Mouse (Mus musculus) neural tube, embryonic 12.5 days (tissue): ENCODE results near the gene Reep3. TPM values are rescaled to one million over a fixed set of nuclear protein-coding genes. Genes with fewer than 3 reads are reported as not detected.

Source experiments
- ATAC-seq: fragments of 200-750 bp; cut with Nextera tagmentation; 2 replicates; pipeline ENCODE4 v1.8.0; 2017; ENCODE audit warnings: low read depth, mild to moderate bottlenecking, moderate TSS enrichment, moderate library complexity; ENCODE audit not compliant: low FRiP score
- H3K27ac ChIP-seq: fragments of 300-500 bp; sonication (generic); 2 replicates; pipeline ENCODE4 v1.5.1; 2016
- H3K27me3 ChIP-seq: fragments of 300-500 bp; sonication (generic); replicated peaks from 2 replicates; pipeline ENCODE4 v1.6.1; 2016; ENCODE audit warnings: mild to moderate bottlenecking
- H3K36me3 ChIP-seq: fragments of 300-500 bp; sonication (generic); 2 replicates; pipeline ENCODE4 v1.6.1; 2016; ENCODE audit warnings: mild to moderate bottlenecking
- H3K4me1 ChIP-seq: fragments of 300-500 bp; sonication (generic); 2 replicates; pipeline ENCODE4 v1.6.1; 2016
- H3K4me2 ChIP-seq: fragments of 300-500 bp; sonication (generic); replicated peaks from 2 replicates; pipeline ENCODE4 v1.6.1; 2016; ENCODE audit warnings: mild to moderate bottlenecking
- H3K4me3 ChIP-seq: fragments of 300-500 bp; sonication (generic); 2 replicates; pipeline ENCODE4 v1.5.1; 2016
- H3K9ac ChIP-seq: fragments of 300-500 bp; sonication (generic); 2 replicates; pipeline ENCODE4 v1.6.1; 2016; ENCODE audit warnings: mild to moderate bottlenecking
- H3K9me3 ChIP-seq: fragments of 300-500 bp; sonication (generic); 2 replicates; pipeline ENCODE4 v1.6.1; 2016; ENCODE audit warnings: mild to moderate bottlenecking
- WGBS: fragments of 180-500 bp; shearing (Covaris S2); methylation state at CpG from one replicate; pipeline ENCODE4 v1.1.7; 2016; 5-methylcytosine and 5-hydroxymethylcytosine counted together
- polyA plus RNA-seq: library from polyadenylated mRNA; unstranded; fragments of >200 nt; fragmentation: Nextera tagmentation; extraction: Ambion mirVana; gene quantifications from 2 replicates; pipeline ENCODE4 v1.2.1, GENCODE M21; 2016

Gene Reep3
- polyA plus RNA-seq, 1 experiment from 2014 or later: 57.5 TPM

DNA sequence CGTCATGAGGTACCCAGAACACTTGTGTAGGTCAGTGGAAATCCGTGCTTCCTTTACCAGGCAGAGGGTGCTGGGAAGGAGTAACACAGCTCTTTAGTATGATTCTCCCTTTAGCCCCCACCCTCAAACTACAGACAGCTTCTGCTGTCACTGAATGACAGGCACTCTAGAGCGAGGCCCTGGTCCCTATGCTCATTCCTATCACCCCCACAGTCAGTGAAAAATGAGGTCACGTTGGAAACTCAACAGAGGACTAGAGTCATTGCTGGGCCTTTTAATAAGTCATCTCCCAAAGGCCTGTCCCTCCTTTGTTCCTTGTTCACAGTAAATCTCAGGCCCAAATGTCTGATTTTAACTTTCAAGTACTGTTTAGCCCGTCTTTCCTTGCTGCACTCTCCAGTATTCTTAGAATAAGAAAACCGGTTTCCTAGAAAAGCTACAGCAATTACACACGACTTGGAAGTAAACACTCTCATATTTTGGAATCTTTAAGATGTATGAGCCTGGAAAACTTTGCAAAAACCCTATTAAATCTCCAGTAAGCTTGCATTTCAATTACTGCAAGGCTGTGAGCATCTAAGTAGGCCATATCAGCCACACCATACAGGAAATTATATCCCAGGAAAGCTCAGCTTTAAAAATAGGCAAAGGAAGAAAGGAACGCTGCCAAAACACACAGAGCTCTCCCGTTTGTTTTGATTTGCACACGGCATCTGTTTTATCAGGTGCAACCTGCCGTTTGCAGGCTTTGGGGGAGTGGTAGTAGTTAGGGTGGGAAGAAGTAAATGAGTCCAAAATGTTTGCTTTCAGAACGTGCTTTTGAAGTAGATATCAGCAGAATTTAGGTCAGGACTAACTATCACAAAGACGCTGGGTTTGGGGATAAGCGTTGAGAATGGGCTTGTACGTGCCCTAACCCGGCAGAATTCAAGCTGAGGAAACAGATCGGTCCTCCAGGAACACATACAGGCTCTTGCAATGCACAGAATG lies 40.6 kb downstream of the Reep3 start:
- ATAC-seq: no peak
- Histone ChIP-seq H3K27me3 (no peaks in the 10 kb centered on the region), H3K9me3 (no peaks in the 10 kb centered on the region), H3K4me1 (peaks cover 17% of the 10 kb centered on the region), H3K9ac (no peak overlapping the region), H3K4me3 (no peak overlapping the region), H3K27ac (no peak overlapping the region), H3K36me3 (no peaks in the 10 kb centered on the region), H3K4me2 (no peak overlapping the region)
- 67% methylated on average over 17 of the region's 17 CpGs for WGBS

DNA sequence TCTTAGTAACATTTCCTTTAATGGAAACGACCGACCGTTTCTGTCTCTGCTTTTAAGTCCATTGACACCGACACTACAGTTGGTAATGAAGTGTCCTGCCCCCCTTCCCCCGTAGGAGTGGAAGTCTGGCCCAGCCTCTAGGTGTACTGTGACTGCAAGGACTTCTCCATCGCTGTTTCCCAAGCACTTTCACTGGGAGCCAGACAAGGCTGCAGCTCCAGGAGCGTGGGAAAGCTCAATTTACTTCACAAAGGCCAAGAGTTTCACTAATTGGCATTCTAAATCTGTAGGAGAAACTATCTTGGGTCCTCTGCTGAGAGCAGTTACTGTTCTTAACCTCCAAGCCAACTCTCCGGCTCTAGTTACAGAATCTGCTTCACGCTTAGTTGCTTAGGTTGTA lies 43.3 kb downstream of the Reep3 start:
- H3K4me1 ChIP-seq: peaks cover 19% of the 10 kb centered on the region
- H3K36me3 ChIP-seq: no peaks in the 10 kb centered on the region
- no peak overlapping the region for H3K9ac ChIP-seq
- H3K27ac ChIP-seq: no peak overlapping the region
- ATAC-seq: peak; percentile 69; the same call in 1 of the 2 replicates
- H3K27me3 ChIP-seq: no peaks in the 10 kb centered on the region
- 21% methylated on average over 9 of the region's 9 CpGs for WGBS
- H3K4me3 ChIP-seq: no peak overlapping the region
- H3K9me3 ChIP-seq: no peaks in the 10 kb centered on the region
- H3K4me2 ChIP-seq: no peak overlapping the region

DNA sequence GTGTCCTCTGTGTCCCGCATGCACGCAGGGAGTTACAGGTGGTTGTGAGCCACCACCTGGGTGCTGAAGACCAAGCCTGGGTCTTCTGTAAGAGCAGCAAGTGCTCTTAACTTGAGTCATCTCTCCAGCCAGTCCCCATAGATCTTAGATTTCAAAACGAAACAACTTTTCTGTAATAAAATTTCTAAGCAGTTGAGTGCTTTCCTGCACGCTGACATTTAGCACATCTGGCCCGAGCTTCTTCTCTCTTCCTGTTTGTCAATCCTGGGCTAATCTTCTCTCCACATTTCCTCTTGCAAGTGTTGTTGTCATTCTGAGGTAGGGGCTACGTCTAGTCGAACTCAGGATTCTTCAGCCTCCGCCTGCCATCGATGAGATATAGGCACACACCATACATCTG lies 44.3 kb downstream of the Reep3 start:
- peaks cover 19% of the 10 kb centered on the region for H3K4me1 ChIP-seq
- WGBS: 82% methylated on average over 9 of the region's 9 CpGs
- H3K27me3 ChIP-seq: no peaks in the 10 kb centered on the region
- H3K4me3 ChIP-seq: no peak overlapping the region
- H3K4me2 ChIP-seq: no peak overlapping the region
- no peak overlapping the region for H3K9ac ChIP-seq
- no peaks in the 10 kb centered on the region for H3K36me3 ChIP-seq
- no peak overlapping the region for H3K27ac ChIP-seq
- H3K9me3 ChIP-seq: no peaks in the 10 kb centered on the region
- ATAC-seq: no peak

DNA sequence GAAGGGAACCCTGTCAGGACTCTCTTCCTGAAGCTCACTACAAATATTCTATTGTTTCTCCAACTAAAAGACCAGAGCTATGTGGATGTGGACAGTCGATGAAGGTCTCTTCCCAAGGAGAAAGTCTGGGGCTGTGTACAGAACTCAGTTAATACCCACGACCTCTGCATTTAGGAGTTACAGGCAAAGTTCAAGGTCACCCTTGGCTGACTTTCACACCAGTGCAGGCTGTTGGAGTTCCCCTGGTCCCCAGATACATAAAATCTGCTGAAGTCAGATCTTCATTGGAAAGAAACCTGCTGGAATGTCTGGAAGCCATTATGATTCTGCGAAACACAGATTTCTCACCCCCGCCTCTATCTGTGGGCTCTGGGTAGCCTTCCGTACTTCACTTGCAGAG lies 45.3 kb downstream of the Reep3 start:
- ATAC-seq: no peak
- no peak overlapping the region for H3K9ac ChIP-seq
- H3K9me3 ChIP-seq: no peaks in the 10 kb centered on the region
- H3K4me2 ChIP-seq: no peak overlapping the region
- no peak overlapping the region for H3K27ac ChIP-seq
- H3K4me1 ChIP-seq: peaks cover 19% of the 10 kb centered on the region
- WGBS: 71% methylated on average over 5 of the region's 5 CpGs
- H3K4me3 ChIP-seq: no peak overlapping the region
- no peaks in the 10 kb centered on the region for H3K36me3 ChIP-seq
- no peaks in the 10 kb centered on the region for H3K27me3 ChIP-seq

DNA sequence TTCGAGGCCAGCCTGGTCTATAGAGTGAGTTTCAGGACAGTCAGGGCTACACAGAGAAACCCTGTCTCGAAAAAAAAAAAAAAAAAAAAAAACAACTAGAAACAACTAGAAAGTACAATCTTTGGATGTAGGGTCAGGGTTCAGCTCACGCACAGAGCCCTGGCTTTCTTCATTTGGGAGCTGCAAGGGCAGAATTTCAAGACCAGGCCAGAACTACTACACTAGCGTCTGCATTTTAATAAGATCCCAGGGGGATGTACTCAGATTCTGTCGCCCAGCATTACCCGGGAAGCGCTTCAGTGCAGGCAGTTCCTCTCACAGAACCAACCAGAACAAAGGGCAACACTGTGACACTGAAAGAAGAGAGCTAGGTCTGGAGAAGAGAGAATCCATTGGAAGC lies 46.0 kb downstream of the Reep3 start:
- ATAC-seq: no peak
- WGBS: 80% methylated on average over 6 of the region's 7 CpGs
- no peaks in the 10 kb centered on the region for H3K27me3 ChIP-seq
- no peak overlapping the region for H3K9ac ChIP-seq
- peaks cover 17% of the 10 kb centered on the region for H3K4me1 ChIP-seq
- H3K4me2 ChIP-seq: no peak overlapping the region
- H3K4me3 ChIP-seq: no peak overlapping the region
- H3K36me3 ChIP-seq: no peaks in the 10 kb centered on the region
- no peak overlapping the region for H3K27ac ChIP-seq
- no peaks in the 10 kb centered on the region for H3K9me3 ChIP-seq

DNA sequence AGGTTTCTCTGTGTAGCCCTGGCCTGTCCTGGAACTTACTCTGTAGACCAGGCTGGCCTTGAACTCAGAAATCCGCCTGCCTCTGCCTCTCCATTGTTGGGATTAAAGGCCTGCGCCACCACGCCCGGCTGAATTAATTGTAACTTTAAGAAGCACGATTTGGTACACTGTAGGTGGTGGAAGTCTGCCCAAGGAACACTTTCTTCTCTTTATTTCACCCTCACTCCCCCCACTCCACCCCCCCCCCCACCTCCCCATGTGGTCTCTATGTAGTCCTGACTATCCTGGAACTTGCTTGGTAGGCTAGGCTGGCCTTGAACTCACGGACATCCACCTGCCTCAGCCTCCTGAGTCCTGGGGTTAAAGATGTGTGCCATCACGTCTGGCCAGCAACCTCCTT lies 47.1 kb downstream of the Reep3 start:
- no peaks in the 10 kb centered on the region for H3K36me3 ChIP-seq
- 93% methylated on average over 7 of the region's 7 CpGs for WGBS
- no peak overlapping the region for H3K9ac ChIP-seq
- H3K4me1 ChIP-seq: peaks cover 22% of the 10 kb centered on the region
- no peak for ATAC-seq
- no peaks in the 10 kb centered on the region for H3K9me3 ChIP-seq
- H3K4me2 ChIP-seq: no peak overlapping the region
- no peaks in the 10 kb centered on the region for H3K27me3 ChIP-seq
- H3K27ac ChIP-seq: no peak overlapping the region
- no peak overlapping the region for H3K4me3 ChIP-seq

DNA sequence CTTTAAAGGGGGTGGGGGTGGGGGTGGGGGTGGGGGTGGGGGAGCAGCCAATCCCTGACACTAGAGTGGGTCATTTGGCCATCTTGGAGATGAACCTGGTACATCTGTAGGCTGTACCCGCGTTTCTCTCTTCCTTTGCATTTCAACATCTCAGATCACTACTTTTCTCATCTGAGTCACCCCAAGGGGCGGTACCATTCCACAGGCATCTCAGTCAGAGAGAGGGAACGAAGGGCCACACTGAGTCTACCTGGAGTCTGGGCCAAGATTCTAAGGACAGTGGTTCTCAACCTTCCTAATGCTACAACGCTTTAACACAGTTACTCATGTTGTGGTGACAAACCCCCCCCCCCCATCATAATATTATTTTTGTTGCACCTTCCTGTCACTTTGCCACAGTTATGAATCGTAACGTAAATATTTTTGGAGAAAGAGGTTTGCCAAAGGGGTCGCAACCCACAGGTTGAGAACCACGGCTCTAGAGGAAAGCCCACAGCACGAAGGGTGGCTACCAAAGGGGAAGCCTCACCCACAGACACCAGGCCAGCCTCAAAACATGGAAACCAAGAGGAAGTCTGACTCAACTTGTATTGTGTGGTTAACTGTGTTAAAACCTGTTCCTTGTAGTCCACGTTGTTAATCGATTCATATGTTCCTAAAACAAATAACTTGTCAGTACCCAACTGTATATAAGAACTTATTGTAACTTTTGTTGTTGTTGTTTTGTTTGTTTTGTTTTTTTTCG lies 47.7 kb downstream of the Reep3 start:
- Histone ChIP-seq H3K27ac (no peak overlapping the region), H3K9ac (no peak overlapping the region), H3K4me2 (no peak overlapping the region), H3K27me3 (no peaks in the 10 kb centered on the region), H3K4me1 (peaks cover 26% of the 10 kb centered on the region), H3K36me3 (no peaks in the 10 kb centered on the region), H3K9me3 (no peaks in the 10 kb centered on the region), H3K4me3 (no peak overlapping the region)
- WGBS: 92% methylated on average over 13 of the region's 13 CpGs
- ATAC-seq: no peak

DNA sequence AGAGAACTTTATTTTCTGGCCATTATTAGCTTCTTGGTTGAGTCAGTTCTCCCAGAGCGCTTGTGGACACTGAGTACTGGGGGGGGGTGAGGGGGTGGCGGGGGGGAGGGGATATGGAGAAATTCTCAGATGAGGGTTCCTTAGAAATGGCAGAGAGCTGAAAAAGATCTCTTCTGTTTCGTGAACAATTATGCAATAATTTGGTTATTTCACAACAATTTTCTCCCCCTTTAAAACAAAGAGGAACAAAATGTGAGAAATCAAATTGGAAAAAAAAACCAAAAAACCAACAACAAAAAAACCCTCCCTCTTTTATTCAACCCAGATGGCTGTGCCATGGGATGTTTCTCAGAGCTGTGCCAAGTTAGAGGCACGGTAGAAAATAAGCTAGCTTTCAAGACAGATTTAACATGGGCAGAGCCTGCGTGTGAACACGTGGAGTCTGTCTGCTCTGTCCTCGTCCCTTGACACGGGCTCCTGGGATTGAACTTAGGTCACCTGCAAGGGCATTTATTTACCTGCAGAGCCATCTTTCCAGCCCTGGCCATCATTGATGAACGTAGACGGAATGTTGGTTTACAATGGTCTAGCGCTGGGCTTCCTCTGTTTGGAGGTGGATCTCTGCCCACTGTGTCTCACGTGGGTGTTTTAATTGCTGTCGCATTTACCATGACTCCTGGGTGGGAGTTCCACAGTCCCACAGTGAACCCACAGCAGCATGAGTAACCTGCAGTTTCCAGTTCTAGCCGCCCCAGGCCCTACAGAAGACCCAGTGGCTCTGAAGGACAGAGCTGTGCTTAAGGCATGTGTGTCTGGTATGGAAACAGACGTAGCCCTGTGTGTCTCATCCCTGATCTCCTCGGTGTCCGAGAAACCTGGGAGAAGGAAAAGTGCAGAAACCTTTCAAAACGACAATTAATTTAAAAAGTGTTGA lies 48.8 kb downstream of the Reep3 start:
- no peak overlapping the region for H3K27ac ChIP-seq
- peaks cover 19% of the 10 kb centered on the region for H3K4me1 ChIP-seq
- no peaks in the 10 kb centered on the region for H3K36me3 ChIP-seq
- H3K9ac ChIP-seq: no peak overlapping the region
- ATAC-seq: no peak
- no peak overlapping the region for H3K4me2 ChIP-seq
- H3K9me3 ChIP-seq: no peaks in the 10 kb centered on the region
- H3K27me3 ChIP-seq: no peaks in the 10 kb centered on the region
- H3K4me3 ChIP-seq: no peak overlapping the region
- WGBS: 86% methylated on average over 18 of the region's 18 CpGs

DNA sequence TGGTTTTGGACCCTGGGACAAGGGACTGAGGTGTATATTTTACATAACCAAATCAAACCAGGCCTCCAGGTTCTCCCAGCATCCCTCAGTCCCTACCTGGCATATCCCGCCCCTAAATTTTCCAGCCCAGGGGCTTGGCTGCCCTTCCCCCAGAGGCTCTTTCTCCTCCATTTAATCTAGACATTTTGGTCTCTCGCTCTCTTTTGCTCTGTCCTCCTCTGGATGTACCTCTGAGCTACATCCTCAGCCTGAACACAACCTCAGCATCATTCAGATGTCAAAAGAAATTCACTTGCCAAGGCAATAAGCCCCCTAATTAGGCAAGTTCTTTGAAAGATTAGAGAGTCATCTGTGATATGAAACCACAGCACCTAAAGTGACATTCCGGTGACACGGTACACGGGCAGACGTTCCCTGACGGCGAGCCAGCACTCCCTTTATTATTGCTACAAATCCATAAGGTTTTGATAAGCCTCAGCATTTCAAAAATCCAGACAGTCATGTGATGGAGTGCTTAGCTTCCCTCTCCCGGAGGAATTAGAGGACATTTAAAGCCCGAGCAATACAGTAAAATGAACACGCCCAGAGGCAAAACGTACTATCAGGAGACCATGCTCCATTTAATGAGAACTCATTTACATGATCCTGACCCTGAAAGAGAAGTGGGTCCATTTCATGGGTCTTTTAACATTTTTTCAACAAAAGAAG lies 51.4 kb downstream of the Reep3 start:
- no peaks in the 10 kb centered on the region for H3K27me3 ChIP-seq
- peaks cover 13% of the 10 kb centered on the region for H3K4me1 ChIP-seq
- H3K9ac ChIP-seq: no peak overlapping the region
- peak; percentile 69 for ATAC-seq
- 0 out of 2 replicates have a peak overlapping the region, but pooled peaks have one; percentile 0 for H3K4me2 ChIP-seq
- WGBS: 57% methylated on average over 12 of the region's 12 CpGs
- no peaks in the 10 kb centered on the region for H3K9me3 ChIP-seq
- no peak overlapping the region for H3K4me3 ChIP-seq
- no peaks in the 10 kb centered on the region for H3K36me3 ChIP-seq
- peak overlapping the region; percentile 46; the same call in 1 of the 2 replicates for H3K27ac ChIP-seq

DNA sequence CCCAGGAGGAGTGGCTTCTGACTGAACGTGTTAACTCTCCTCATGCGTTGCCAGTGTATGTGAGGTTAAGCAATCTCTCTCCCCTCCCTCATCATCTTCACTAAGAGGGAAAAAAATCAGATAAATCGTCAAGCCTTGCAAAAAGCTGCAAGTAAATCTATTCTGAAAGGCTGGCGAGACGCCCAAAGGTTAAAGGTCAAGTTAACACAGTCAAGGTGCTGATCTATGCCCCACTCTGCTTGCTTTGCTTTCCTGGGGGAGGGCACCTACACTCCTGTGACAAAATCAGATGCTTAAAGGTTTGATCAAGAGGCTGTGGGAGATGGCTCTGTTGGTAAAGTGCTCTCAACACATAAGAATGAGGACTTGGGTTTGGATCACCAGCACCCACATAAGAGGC lies 52.4 kb downstream of the Reep3 start:
- H3K36me3 ChIP-seq: no peaks in the 10 kb centered on the region
- H3K4me2 ChIP-seq: no peak overlapping the region
- H3K4me1 ChIP-seq: peaks cover 13% of the 10 kb centered on the region
- no peak overlapping the region for H3K27ac ChIP-seq
- no peak overlapping the region for H3K4me3 ChIP-seq
- 59% methylated on average over 5 of the region's 5 CpGs for WGBS
- no peaks in the 10 kb centered on the region for H3K9me3 ChIP-seq
- H3K9ac ChIP-seq: no peak overlapping the region
- H3K27me3 ChIP-seq: no peaks in the 10 kb centered on the region
- no peak for ATAC-seq

DNA sequence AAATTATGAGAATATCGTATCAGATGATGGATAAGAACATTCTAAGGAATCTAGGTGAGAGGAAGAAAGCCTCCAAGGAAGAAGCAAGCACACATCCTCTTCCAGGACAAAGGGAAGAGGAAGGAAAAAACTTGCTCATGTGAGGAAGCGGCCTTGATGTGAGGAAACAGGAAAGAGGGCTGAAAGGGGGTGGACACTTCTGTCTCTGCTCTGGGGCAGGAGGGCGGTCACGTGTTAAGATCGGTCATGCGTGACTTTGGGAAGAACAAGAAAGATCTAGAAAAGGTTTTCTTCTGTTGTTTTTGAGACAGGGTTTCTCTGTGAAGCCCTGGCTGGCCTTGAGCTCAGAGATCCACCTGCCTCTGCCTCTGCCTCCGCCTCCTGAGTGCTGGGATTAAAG lies 53.5 kb downstream of the Reep3 start:
- Histone ChIP-seq H3K9me3 (no peaks in the 10 kb centered on the region), H3K27me3 (no peaks in the 10 kb centered on the region), H3K4me3 (no peak overlapping the region), H3K4me1 (peaks cover 13% of the 10 kb centered on the region), H3K9ac (no peak overlapping the region), H3K36me3 (no peaks in the 10 kb centered on the region), H3K27ac (no peak overlapping the region), H3K4me2 (no peak overlapping the region)
- ATAC-seq: no peak
- WGBS: 83% methylated on average over 7 of the region's 7 CpGs
